Mouse (Mus musculus) forebrain, embryonic 12.5 days (tissue): Measurements from ENCODE around the gene Fam47e. TPM values are rescaled to one million over a fixed set of nuclear protein-coding genes. Genes with fewer than 3 reads are reported as not detected.
"Not testable (repeated sequence)": the region's sequence is repeated elsewhere in the genome, so short reads cannot be mapped to it uniquely, and the experiment has no call there.

Experiments
- ATAC-seq: fragments of 200-750 bp; cut with Nextera tagmentation; 2 replicates; pipeline ENCODE4 v1.8.0; 2017; ENCODE audit warnings: moderate TSS enrichment; ENCODE audit not compliant: low FRiP score
- H3K27ac ChIP-seq: fragments of 300-500 bp; sonication (generic); 2 replicates; pipeline ENCODE4 v1.5.1; 2016; ENCODE audit warnings: mild to moderate bottlenecking
- H3K27me3 ChIP-seq: fragments of 300-500 bp; sonication (generic); 2 replicates; pipeline ENCODE4 v1.6.1; 2016; ENCODE audit warnings: mild to moderate bottlenecking
- H3K36me3 ChIP-seq: fragments of 300-500 bp; sonication (generic); replicated peaks from 2 replicates; pipeline ENCODE4 v1.6.1; 2016; ENCODE audit warnings: mild to moderate bottlenecking
- H3K4me1 ChIP-seq: fragments of 300-500 bp; sonication (generic); 2 replicates; pipeline ENCODE4 v1.6.1; 2016
- H3K4me2 ChIP-seq: fragments of 300-500 bp; sonication (generic); 2 replicates; pipeline ENCODE4 v1.6.1; 2016; ENCODE audit warnings: mild to moderate bottlenecking, moderate library complexity
- H3K4me3 ChIP-seq: fragments of 300-500 bp; sonication (generic); replicated peaks from 2 replicates; pipeline ENCODE4 v1.5.1; 2016; ENCODE audit warnings: mild to moderate bottlenecking
- H3K9ac ChIP-seq: fragments of 300-500 bp; sonication (generic); 2 replicates; pipeline ENCODE4 v1.6.1; 2016; ENCODE audit warnings: mild to moderate bottlenecking
- H3K9me3 ChIP-seq: fragments of 300-500 bp; sonication (generic); 2 replicates; pipeline ENCODE4 v1.6.1; 2016
- WGBS: fragments of 180-500 bp; shearing (Covaris S2); methylation state at CpG from one replicate; pipeline ENCODE4 v1.1.7; 2016; 5-methylcytosine and 5-hydroxymethylcytosine counted together
- polyA plus RNA-seq: library from polyadenylated mRNA; unstranded; fragments of >200 nt; fragmentation: Nextera tagmentation; extraction: Ambion mirVana; gene quantifications from 2 replicates; pipeline ENCODE4 v1.2.1, GENCODE M21; 2016

Gene Fam47e
- not detected in 2 replicates for polyA plus RNA-seq

- Histone ChIP-seq H3K4me3 (no peak within 1 kb of the TSS), H3K4me2 (no peak within 1 kb of the TSS), H3K4me1 (no peaks in the 10 kb centered on the region), H3K9ac (no peak within 1 kb of the TSS), H3K27ac (no peak within 1 kb of the TSS), H3K36me3 (no peaks in the 10 kb centered on the region), H3K27me3 (no peaks in the 10 kb centered on the region), H3K9me3 (no peaks in the 10 kb centered on the region)
- 86% methylated on average over 16 of the region's 16 CpGs for WGBS
- ATAC-seq, result no peak
Measured at GRCm38 (mm10) chr5:92554891-92555511, at the start of gene Fam47e. Gene Fam47e, plus strand, starts transcription at chr5:92555069.

GRCm38 (mm10) chr5:92505402-92505865 lies 49.4 kb upstream of the Fam47e start:
- Histone ChIP-seq H3K4me2 (peak overlapping the region; percentile 79), H3K36me3 (no peaks in the 10 kb centered on the region), H3K9ac (peak overlapping the region; percentile 95), H3K27me3 (no peaks in the 10 kb centered on the region), H3K4me1 (peaks cover 28% of the 10 kb centered on the region), H3K4me3 (peak overlapping the region; percentile 89), H3K27ac (peak overlapping the region; percentile 99), H3K9me3 (no peaks in the 10 kb centered on the region)
- ATAC-seq, result peak; percentile 96
- under 1% methylated on average over 48 of the region's 48 CpGs for WGBS

- WGBS, result 33% methylated on average over 4 of the region's 4 CpGs
- peaks cover 28% of the 10 kb centered on the region for H3K4me1 ChIP-seq
- no peaks in the 10 kb centered on the region for H3K36me3 ChIP-seq
- no peak for ATAC-seq
- peak overlapping the region; percentile 79 for H3K4me2 ChIP-seq
- no peaks in the 10 kb centered on the region for H3K9me3 ChIP-seq
- H3K27ac ChIP-seq, result peak overlapping the region; percentile 99; the same call in 1 of the 2 replicates
- H3K4me3 ChIP-seq, result peak overlapping the region; percentile 89
- H3K27me3 ChIP-seq, result no peaks in the 10 kb centered on the region
- peak overlapping the region; percentile 95; the same call in 1 of the 2 replicates for H3K9ac ChIP-seq
Measured at GRCm38 (mm10) chr5:92506301-92506729, 48.6 kb upstream of the Fam47e start.

GRCm38 (mm10) chr5:92506733-92507132 lies 48.1 kb upstream of the Fam47e start, which contains the start of gene Scarb2:
Gene Scarb2, minus strand, starts transcription at chr5:92506833.
- peak within 1 kb of the TSS; percentile 79 for H3K4me2 ChIP-seq
- H3K9me3 ChIP-seq, result no peaks in the 10 kb centered on the region
- H3K4me3 ChIP-seq, result peak within 1 kb of the TSS; percentile 89
- peak within 1 kb of the TSS; percentile 95 for H3K9ac ChIP-seq
- peak within 1 kb of the TSS; percentile 99 for H3K27ac ChIP-seq
- no peaks in the 10 kb centered on the region for H3K36me3 ChIP-seq
- ATAC-seq, result no peak
- H3K27me3 ChIP-seq, result no peaks in the 10 kb centered on the region
- peaks cover 28% of the 10 kb centered on the region for H3K4me1 ChIP-seq

GRCm38 (mm10) chr5:92508853-92509252 lies 46.0 kb upstream of the Fam47e start:
- H3K4me1 ChIP-seq, result peaks cover 16% of the 10 kb centered on the region
- H3K4me2 ChIP-seq, result no peak overlapping the region
- no peak for ATAC-seq
- no peak overlapping the region for H3K27ac ChIP-seq
- WGBS, result 93% methylated on average over 5 of the region's 5 CpGs
- no peaks in the 10 kb centered on the region for H3K36me3 ChIP-seq
- no peaks in the 10 kb centered on the region for H3K9me3 ChIP-seq
- no peak overlapping the region for H3K9ac ChIP-seq
- H3K4me3 ChIP-seq, result no peak overlapping the region
- H3K27me3 ChIP-seq, result no peaks in the 10 kb centered on the region

GRCm38 (mm10) chr5:92511256-92511655 lies 43.6 kb upstream of the Fam47e start:
- H3K36me3 ChIP-seq, result no peaks in the 10 kb centered on the region
- no peak for ATAC-seq
- H3K4me3 ChIP-seq, result no peak overlapping the region
- H3K4me2 ChIP-seq, result no peak overlapping the region
- H3K27me3 ChIP-seq, result no peaks in the 10 kb centered on the region
- no peak overlapping the region for H3K27ac ChIP-seq
- peaks cover 3% of the 10 kb centered on the region; the same call in 1 of the 2 replicates for H3K4me1 ChIP-seq
- no peaks in the 10 kb centered on the region for H3K9me3 ChIP-seq
- no peak overlapping the region for H3K9ac ChIP-seq

- Histone ChIP-seq H3K4me1 (no peaks in the 10 kb centered on the region), H3K4me3 (no peak overlapping the region), H3K36me3 (no peaks in the 10 kb centered on the region), H3K9me3 (no peaks in the 10 kb centered on the region), H3K27ac (no peak overlapping the region), H3K4me2 (no peak overlapping the region), H3K9ac (no peak overlapping the region), H3K27me3 (no peaks in the 10 kb centered on the region)
- WGBS, result 85% methylated on average over 5 of the region's 5 CpGs
- no peak for ATAC-seq
Measured at GRCm38 (mm10) chr5:92512066-92512465, 42.8 kb upstream of the Fam47e start.

- not testable (repeated sequence) for H3K9ac ChIP-seq, H3K4me2 ChIP-seq, H3K27me3 ChIP-seq, H3K9me3 ChIP-seq, H3K27ac ChIP-seq, ATAC-seq, H3K4me3 ChIP-seq, H3K4me1 ChIP-seq, H3K36me3 ChIP-seq
- whole genome bisulfite sequencing, result 93% methylated on average over 2 of the region's 2 CpGs
Measured at GRCm38 (mm10) chr5:92521131-92521530, 33.7 kb upstream of the Fam47e start.

GRCm38 (mm10) chr5:92524821-92525258 lies 30.0 kb upstream of the Fam47e start:
- H3K9ac ChIP-seq, result no peak overlapping the region
- no peak overlapping the region for H3K4me2 ChIP-seq
- no peaks in the 10 kb centered on the region for H3K27me3 ChIP-seq
- WGBS, result 77% methylated on average over 6 of the region's 6 CpGs
- no peaks in the 10 kb centered on the region for H3K9me3 ChIP-seq
- no peak overlapping the region for H3K4me3 ChIP-seq
- no peaks in the 10 kb centered on the region for H3K4me1 ChIP-seq
- H3K36me3 ChIP-seq, result no peaks in the 10 kb centered on the region
- no peak for ATAC-seq
- H3K27ac ChIP-seq, result no peak overlapping the region

GRCm38 (mm10) chr5:92539698-92540097 lies 15.2 kb upstream of the Fam47e start:
- Histone ChIP-seq H3K27me3 (no peaks in the 10 kb centered on the region), H3K9ac (no peak overlapping the region), H3K36me3 (no peaks in the 10 kb centered on the region), H3K9me3 (no peaks in the 10 kb centered on the region), H3K4me3 (no peak overlapping the region), H3K4me2 (no peak overlapping the region), H3K4me1 (no peaks in the 10 kb centered on the region), H3K27ac (no peak overlapping the region)
- no peak for ATAC-seq
- 89% methylated on average over 4 of the region's 4 CpGs for WGBS

GRCm38 (mm10) chr5:92552611-92553010 lies 2.3 kb upstream of the Fam47e start:
- Histone ChIP-seq H3K9ac (no peak overlapping the region), H3K9me3 (no peaks in the 10 kb centered on the region), H3K4me3 (no peak overlapping the region), H3K36me3 (no peaks in the 10 kb centered on the region), H3K4me2 (no peak overlapping the region), H3K4me1 (no peaks in the 10 kb centered on the region), H3K27ac (no peak overlapping the region), H3K27me3 (no peaks in the 10 kb centered on the region)
- 93% methylated on average over 2 of the region's 2 CpGs for WGBS
- ATAC-seq, result no peak

- WGBS, result 70% methylated on average over 3 of the region's 3 CpGs
- no peak overlapping the region for H3K27ac ChIP-seq
- no peak for ATAC-seq
- H3K4me1 ChIP-seq, result no peaks in the 10 kb centered on the region
- H3K9me3 ChIP-seq, result no peaks in the 10 kb centered on the region
- no peak overlapping the region for H3K9ac ChIP-seq
- no peak overlapping the region for H3K4me2 ChIP-seq
- no peaks in the 10 kb centered on the region for H3K36me3 ChIP-seq
- H3K4me3 ChIP-seq, result no peak overlapping the region
- H3K27me3 ChIP-seq, result no peaks in the 10 kb centered on the region
Measured at GRCm38 (mm10) chr5:92553939-92554338, 930 bp upstream of the Fam47e start.

- H3K9me3 ChIP-seq, result no peaks in the 10 kb centered on the region
- no peaks in the 10 kb centered on the region for H3K4me1 ChIP-seq
- H3K27ac ChIP-seq, result no peak overlapping the region
- WGBS, result 88% methylated on average over 4 of the region's 4 CpGs
- ATAC-seq, result no peak
- H3K4me3 ChIP-seq, result no peak overlapping the region
- no peak overlapping the region for H3K9ac ChIP-seq
- H3K36me3 ChIP-seq, result no peaks in the 10 kb centered on the region
- H3K27me3 ChIP-seq, result no peaks in the 10 kb centered on the region
- no peak overlapping the region for H3K4me2 ChIP-seq
Measured at GRCm38 (mm10) chr5:92554443-92554842, 426 bp upstream of the Fam47e start.
